Mouse (Mus musculus): ENCODE measurements at regions not wholly inside any gene's neighbourhood (a gene's known extent, or its start where the extent isn't known, plus 50 kb on each side); places are given as distances from the start of the nearest gene placed in this dataset.

DNA sequence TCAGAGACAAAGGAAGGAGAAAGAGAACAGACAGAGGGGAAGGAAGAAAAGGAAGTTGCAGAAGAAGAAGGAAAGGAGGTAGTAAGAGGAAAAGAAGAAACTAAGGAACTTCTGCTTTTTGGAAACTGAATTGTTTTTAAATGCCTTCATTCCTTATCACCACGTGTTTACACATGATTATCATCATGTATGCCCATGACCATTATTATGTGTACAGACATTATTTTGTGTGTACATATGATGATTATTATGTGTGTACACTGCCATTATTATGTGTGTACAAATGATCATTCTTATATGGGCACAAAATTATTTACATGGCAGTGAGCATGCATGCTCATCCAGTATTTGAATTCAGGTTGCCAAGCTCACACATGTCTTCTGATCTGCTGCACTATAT, 1825.9 kb downstream of the Hace1 start:
- no peaks in the 10 kb centered on the region for H3K36me3 ChIP-seq (ENCODE audit: control insufficient read depth in 1 of 2, insufficient read depth in 2 of 2, low read length in 2 of 2)
- no peak overlapping the region for H3K9ac ChIP-seq (ENCODE audit: control insufficient read depth, low read depth, low read length, poor library complexity, severe bottlenecking)
- no peaks in the 10 kb centered on the region for H3K79me2 ChIP-seq (ENCODE audit: control insufficient read depth, insufficient read depth, low read length, poor library complexity)
- no peaks in the 10 kb centered on the region for H3K27me3 ChIP-seq (ENCODE audit: control insufficient read depth in 1 of 2, insufficient read depth in 2 of 2, low read length in 2 of 2)
- peak; percentile 24 for DNase-seq (ENCODE audit: low read depth, low spot score)
- H3K4me1 ChIP-seq (ENCODE audit: control insufficient read depth in 1 of 2, insufficient read depth in 2 of 2, low read length in 2 of 2) = no peaks in the 10 kb centered on the region
- no peak overlapping the region for H3K27ac ChIP-seq (ENCODE audit: control insufficient read depth, low read depth, low read length)
- no peak overlapping the region for H3K4me3 ChIP-seq (ENCODE audit: control insufficient read depth in 1 of 2, insufficient read depth in 1 of 2, low read depth in 2 of 2, low read length in 2 of 2)
- no peaks in the 10 kb centered on the region for H3K9me3 ChIP-seq (replicated peaks; ENCODE audit: insufficient read depth, low read length)
- TF ChIP-seq MYC (IDR thresholded peaks at IDR 0.05; ENCODE audit: low read depth, low read length) = peak; percentile 50; the same call in 1 of the 2 replicates
- TF ChIP-seq MAX (IDR thresholded peaks at IDR 0.05; ENCODE audit: low read length) = peak; percentile 91
- no peak for TF ChIP-seq EP300 (IDR thresholded peaks at IDR 0.05; ENCODE audit: low read depth in 1 of 2, low read length in 2 of 2)
- TF ChIP-seq MAFK (IDR thresholded peaks at IDR 0.05; ENCODE audit: borderline replicate concordance, low read depth, low read length) = no peak
- TF ChIP-seq CHD2 (IDR thresholded peaks at IDR 0.05; ENCODE audit: low read length) = no peak
- TF ChIP-seq GATA1 (IDR thresholded peaks at IDR 0.05; ENCODE audit: low read depth, low read length) = peak; percentile 49; the same call in 1 of the 2 replicates
- no peak for TF ChIP-seq MXI1 (IDR thresholded peaks at IDR 0.05; ENCODE audit: low read depth, low read length)
- no peak for TF ChIP-seq JUND (IDR thresholded peaks at IDR 0.05; ENCODE audit: low read depth, low read length)
- no peak for TF ChIP-seq CTCF (IDR thresholded peaks at IDR 0.05 in 2 of 3, conservative IDR thresholded peaks at IDR 0.05 in 1 of 3; ENCODE audit: control insufficient read depth in 1 of 3, insufficient read depth in 1 of 3, low read depth in 2 of 3, low read length in 3 of 3, poor library complexity in 1 of 3, severe bottlenecking in 1 of 3)
- TF ChIP-seq ZMIZ1 (IDR thresholded peaks at IDR 0.05; ENCODE audit: low read depth, low read length) = no peak

DNA sequence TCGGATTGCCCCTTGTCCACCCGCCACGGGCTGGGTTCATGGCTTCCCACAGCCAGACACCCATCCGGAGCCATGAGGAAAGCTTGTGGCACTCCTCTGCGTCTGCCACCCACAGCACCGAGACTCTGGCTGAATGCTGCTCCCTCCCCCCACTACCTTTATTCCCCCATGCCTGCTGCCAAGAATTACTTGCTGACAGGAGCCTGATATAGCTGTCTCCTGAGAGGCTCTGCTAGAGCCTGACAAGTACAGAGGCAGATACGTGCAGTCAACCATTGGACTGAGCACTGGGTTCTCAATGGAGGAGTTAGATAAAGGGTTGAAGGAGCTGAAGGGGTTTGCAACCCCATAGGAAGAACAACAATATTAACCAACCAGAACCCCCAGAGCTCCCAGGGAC, 1848.9 kb downstream of the Hace1 start:
- Histone ChIP-seq H3K9ac (ENCODE audit: control insufficient read depth, low read depth, low read length, poor library complexity, severe bottlenecking) (no peak overlapping the region), H3K36me3 (ENCODE audit: control insufficient read depth in 1 of 2, insufficient read depth in 2 of 2, low read length in 2 of 2) (no peaks in the 10 kb centered on the region), H3K27me3 (ENCODE audit: control insufficient read depth in 1 of 2, insufficient read depth in 2 of 2, low read length in 2 of 2) (no peaks in the 10 kb centered on the region), H3K79me2 (ENCODE audit: control insufficient read depth, insufficient read depth, low read length, poor library complexity) (no peaks in the 10 kb centered on the region), H3K9me3 (replicated peaks; ENCODE audit: insufficient read depth, low read length) (no peaks in the 10 kb centered on the region), H3K4me1 (ENCODE audit: control insufficient read depth in 1 of 2, insufficient read depth in 2 of 2, low read length in 2 of 2) (no peaks in the 10 kb centered on the region; a peak in 2 of 4 replicates), H3K27ac (ENCODE audit: control insufficient read depth, low read depth, low read length) (no peak overlapping the region), H3K4me3 (ENCODE audit: control insufficient read depth in 1 of 2, insufficient read depth in 1 of 2, low read depth in 2 of 2, low read length in 2 of 2) (no peak overlapping the region)
- TF ChIP-seq MXI1 (IDR thresholded peaks at IDR 0.05; ENCODE audit: low read depth, low read length) (no peak), BHLHE40 (IDR thresholded peaks at IDR 0.05; ENCODE audit: borderline replicate concordance, low read depth, low read length) (no peak), TAL1 (IDR thresholded peaks at IDR 0.05; ENCODE audit: low read length) (no peak), USF2 (IDR thresholded peaks at IDR 0.05; ENCODE audit: borderline replicate concordance in 1 of 2, insufficient read depth in 1 of 2, low read depth in 1 of 2, low read length in 2 of 2) (no peak), GABPA (IDR thresholded peaks at IDR 0.05; ENCODE audit: low read depth, low read length) (no peak), MYB (IDR thresholded peaks at IDR 0.05; ENCODE audit: low read depth, low read length) (no peak), ZKSCAN1 (IDR thresholded peaks at IDR 0.05; ENCODE audit: low read depth, low read length) (no peak), MAX (IDR thresholded peaks at IDR 0.05; ENCODE audit: low read length) (no peak), EP300 (IDR thresholded peaks at IDR 0.05; ENCODE audit: low read depth in 1 of 2, low read length in 2 of 2) (no peak), NELFE (IDR thresholded peaks at IDR 0.05; ENCODE audit: low read depth, low read length) (no peak), ELF1 (IDR thresholded peaks at IDR 0.05; ENCODE audit: low read depth, low read length) (no peak), SIN3A (IDR thresholded peaks at IDR 0.05; ENCODE audit: low read length) (no peak), SMC3 (IDR thresholded peaks at IDR 0.05; ENCODE audit: low read depth, low read length) (no peak), UBTF (IDR thresholded peaks at IDR 0.05; ENCODE audit: borderline replicate concordance, insufficient read depth, low read depth, low read length) (no peak), MYC (IDR thresholded peaks at IDR 0.05; ENCODE audit: low read depth, low read length) (no peak), TBP (IDR thresholded peaks at IDR 0.05; ENCODE audit: low read depth, low read length) (no peak), E2F4 (IDR thresholded peaks at IDR 0.05; ENCODE audit: borderline replicate concordance, low read depth, low read length) (no peak), JUND (IDR thresholded peaks at IDR 0.05; ENCODE audit: low read depth, low read length) (no peak), ZC3H11A (IDR thresholded peaks at IDR 0.05; ENCODE audit: low read depth, low read length) (no peak)
- no peak for DNase-seq (ENCODE audit: low read depth, low spot score)
